Mouse (Mus musculus): ENCODE measurements around the gene Ciapin1. TPM values are rescaled to one million over a fixed set of nuclear protein-coding genes. Genes with fewer than 3 reads are reported as not detected.

The Ciapin1 gene
- total and polyA plus RNA-seq, 2 experiments from 2014 or later: 62.5 to 144 TPM

- H3K27ac ChIP-seq: no peak overlapping the region
- H3K4me3 ChIP-seq (ENCODE audit: low read length): no peak overlapping the region
- 16% methylated on average over 11 of the region's 11 CpGs for WGBS
- H3K36me3 ChIP-seq (ENCODE audit: insufficient read depth, low read length): no peaks in the 10 kb centered on the region
- ATAC-seq (no peak), DNase-seq (ENCODE audit: low spot score) (no peak)
- no peak for TF ChIP-seq CTCF (IDR thresholded peaks at IDR 0.05; ENCODE audit: low read depth)
- H3K9ac ChIP-seq (replicated peaks; ENCODE audit: low read length): no peak overlapping the region
- H3K4me1 ChIP-seq (ENCODE audit: insufficient read depth, low read length): peaks cover 4% of the 10 kb centered on the region; the same call in 1 of the 2 replicates
- no peaks in the 10 kb centered on the region for H3K9me3 ChIP-seq (ENCODE audit: low read length)
- H3K4me2 ChIP-seq (ENCODE audit: low read depth, low read length): no peak overlapping the region
- H3K27me3 ChIP-seq (ENCODE audit: insufficient read depth, low read length): no peaks in the 10 kb centered on the region
These were observed 56.3 kb downstream of the Ciapin1 start for GRCm38 (mm10) chr8:94781838-94782235.

GRCm38 (mm10) chr8:94781155-94781837 is 56.9 kb downstream of the Ciapin1 start:
- Histone ChIP-seq H3K27ac (no peak overlapping the region), H3K36me3 (ENCODE audit: insufficient read depth, low read length) (no peaks in the 10 kb centered on the region), H3K27me3 (ENCODE audit: insufficient read depth, low read length) (no peaks in the 10 kb centered on the region), H3K4me3 (ENCODE audit: low read length) (no peak overlapping the region), H3K9ac (replicated peaks; ENCODE audit: low read length) (no peak overlapping the region), H3K4me2 (ENCODE audit: low read depth, low read length) (no peak overlapping the region), H3K4me1 (ENCODE audit: insufficient read depth, low read length) (peaks cover 4% of the 10 kb centered on the region; the same call in 1 of the 2 replicates), H3K9me3 (ENCODE audit: low read length) (no peaks in the 10 kb centered on the region)
- 63% methylated on average over 7 of the region's 7 CpGs for WGBS
- ATAC-seq (no peak), DNase-seq (ENCODE audit: low spot score) (no peak)
- TF ChIP-seq CTCF (IDR thresholded peaks at IDR 0.05; ENCODE audit: low read depth): no peak

GRCm38 (mm10) chr8:94780491-94781154 is 57.5 kb downstream of the Ciapin1 start:
- no peaks in the 10 kb centered on the region for H3K9me3 ChIP-seq (ENCODE audit: low read length)
- H3K4me2 ChIP-seq (ENCODE audit: low read depth, low read length): no peak overlapping the region
- DNase-seq (ENCODE audit: low spot score) (no peak), ATAC-seq (no peak)
- H3K4me1 ChIP-seq (ENCODE audit: insufficient read depth, low read length): peaks cover 4% of the 10 kb centered on the region; the same call in 1 of the 2 replicates
- WGBS: 81% methylated on average over 21 of the region's 21 CpGs
- H3K36me3 ChIP-seq (ENCODE audit: insufficient read depth, low read length): no peaks in the 10 kb centered on the region
- H3K27me3 ChIP-seq (ENCODE audit: insufficient read depth, low read length): no peaks in the 10 kb centered on the region
- no peak overlapping the region for H3K4me3 ChIP-seq (ENCODE audit: low read length)
- no peak for TF ChIP-seq CTCF (IDR thresholded peaks at IDR 0.05; ENCODE audit: low read depth)
- H3K27ac ChIP-seq: no peak overlapping the region
- no peak overlapping the region for H3K9ac ChIP-seq (replicated peaks; ENCODE audit: low read length)

- no peak for TF ChIP-seq CTCF (IDR thresholded peaks at IDR 0.05; ENCODE audit: low read depth)
- Histone ChIP-seq H3K4me3 (ENCODE audit: low read length) (no peak overlapping the region), H3K9me3 (ENCODE audit: low read length) (no peaks in the 10 kb centered on the region), H3K4me2 (ENCODE audit: low read depth, low read length) (no peak overlapping the region), H3K9ac (replicated peaks; ENCODE audit: low read length) (no peak overlapping the region), H3K36me3 (ENCODE audit: insufficient read depth, low read length) (no peaks in the 10 kb centered on the region), H3K27ac (no peak overlapping the region), H3K27me3 (ENCODE audit: insufficient read depth, low read length) (no peaks in the 10 kb centered on the region), H3K4me1 (ENCODE audit: insufficient read depth, low read length) (peaks cover 4% of the 10 kb centered on the region; the same call in 1 of the 2 replicates)
- WGBS: 94% methylated on average over 16 of the region's 16 CpGs
- DNase-seq (ENCODE audit: low spot score): no peak
- no peak for ATAC-seq
These were observed 58.4 kb downstream of the Ciapin1 start for GRCm38 (mm10) chr8:94779534-94780294.

GRCm38 (mm10) chr8:94778895-94779533 is 59.1 kb downstream of the Ciapin1 start:
- Histone ChIP-seq H3K27me3 (ENCODE audit: insufficient read depth, low read length) (no peaks in the 10 kb centered on the region), H3K4me3 (ENCODE audit: low read length) (no peak overlapping the region), H3K9ac (replicated peaks; ENCODE audit: low read length) (no peak overlapping the region), H3K4me2 (ENCODE audit: low read depth, low read length) (no peak overlapping the region), H3K27ac (no peak overlapping the region), H3K9me3 (ENCODE audit: low read length) (no peaks in the 10 kb centered on the region), H3K4me1 (ENCODE audit: insufficient read depth, low read length) (peaks cover 6% of the 10 kb centered on the region; the same call in 1 of the 2 replicates), H3K36me3 (ENCODE audit: insufficient read depth, low read length) (no peaks in the 10 kb centered on the region)
- WGBS: 63% methylated on average over 10 of the region's 10 CpGs
- TF ChIP-seq CTCF (IDR thresholded peaks at IDR 0.05; ENCODE audit: low read depth): no peak
- no peak for ATAC-seq
- no peak for DNase-seq (ENCODE audit: low spot score)

- no peak for TF ChIP-seq CTCF (IDR thresholded peaks at IDR 0.05; ENCODE audit: low read depth)
- H3K27me3 ChIP-seq (ENCODE audit: insufficient read depth, low read length): no peaks in the 10 kb centered on the region
- 54% methylated on average over 5 of the region's 5 CpGs for WGBS
- H3K27ac ChIP-seq: no peak overlapping the region
- H3K4me3 ChIP-seq (ENCODE audit: low read length): no peak overlapping the region
- H3K9ac ChIP-seq (replicated peaks; ENCODE audit: low read length): no peak overlapping the region
- no peak for DNase-seq (ENCODE audit: low spot score)
- no peak for ATAC-seq
- peaks cover 11% of the 10 kb centered on the region; the same call in 1 of the 2 replicates for H3K4me1 ChIP-seq (ENCODE audit: insufficient read depth, low read length)
- H3K4me2 ChIP-seq (ENCODE audit: low read depth, low read length): no peak overlapping the region
- H3K36me3 ChIP-seq (ENCODE audit: insufficient read depth, low read length): no peaks in the 10 kb centered on the region
- no peaks in the 10 kb centered on the region for H3K9me3 ChIP-seq (ENCODE audit: low read length)
These were observed 59.7 kb downstream of the Ciapin1 start for GRCm38 (mm10) chr8:94778473-94778872.
